Mouse (Mus musculus) small intestine, adult 2 months (tissue): Measurements from ENCODE around the gene Gm21954. TPM values are rescaled to one million over a fixed set of nuclear protein-coding genes. Genes with fewer than 3 reads are reported as not detected.

Source experiments
- H3K27ac ChIP-seq: fragments of 200-500 bp; 2 replicates; pipeline ENCODE4 v1.5.1; 2012; ENCODE audit warnings: low read depth, low read length, control low read depth, inconsistent platforms; ENCODE audit not compliant: insufficient read depth
- H3K27me3 ChIP-seq: fragments of 200-500 bp; 2 replicates; pipeline ENCODE4 v1.6.1; 2012; ENCODE audit warnings: mild to moderate bottlenecking, moderate library complexity, low read length, inconsistent platforms; ENCODE audit not compliant: control insufficient read depth, insufficient read depth
- H3K36me3 ChIP-seq: fragments of 200-500 bp; 2 replicates; pipeline ENCODE4 v1.6.1; 2012; ENCODE audit warnings: mild to moderate bottlenecking, low read length, control low read depth, inconsistent platforms; ENCODE audit not compliant: control insufficient read depth, insufficient read depth
- H3K4me1 ChIP-seq: fragments of 200-500 bp; 2 replicates; pipeline ENCODE4 v1.6.1; 2012; ENCODE audit warnings: low read length, inconsistent platforms, mixed read lengths; ENCODE audit not compliant: control insufficient read depth, insufficient read depth, insufficient read length
- H3K4me3 ChIP-seq: fragments of 200-500 bp; 2 replicates; pipeline ENCODE4 v1.5.1; 2012; ENCODE audit warnings: low read depth, mild to moderate bottlenecking, control low read depth, inconsistent platforms, low read length, moderate library complexity
- CTCF ChIP-seq: fragments of 200-500 bp; IDR thresholded peaks from 2 replicates; pipeline ENCODE4 v1.5.1; 2012; ENCODE audit warnings: low read depth, mild to moderate bottlenecking, control low read depth, inconsistent platforms, low read length, moderate library complexity, mixed read lengths; ENCODE audit not compliant: insufficient replicate concordance, insufficient read length; ENCODE audit errors: extremely low read depth
- POLR2A ChIP-seq: fragments of 200-500 bp; IDR thresholded peaks from 2 replicates; pipeline ENCODE4 v1.6.1; 2012; ENCODE audit warnings: low read depth, mild to moderate bottlenecking, control low read depth, inconsistent platforms, low read length, moderate library complexity
- WGBS: fragments of 180-500 bp; shearing (Covaris S2); methylation state at CpG from one replicate; pipeline ENCODE4 v1.1.7; 2018; 5-methylcytosine and 5-hydroxymethylcytosine counted together
- polyA plus RNA-seq: library from polyadenylated mRNA; depleted of rRNA; stranded (reverse); fragments of >200 nt; gene quantifications from 2 replicates; pipeline ENCODE4 v1.2.3, GENCODE M21; 2012

Gene Gm21954
- polyA plus RNA-seq, 1 experiment: not detected

DNA sequence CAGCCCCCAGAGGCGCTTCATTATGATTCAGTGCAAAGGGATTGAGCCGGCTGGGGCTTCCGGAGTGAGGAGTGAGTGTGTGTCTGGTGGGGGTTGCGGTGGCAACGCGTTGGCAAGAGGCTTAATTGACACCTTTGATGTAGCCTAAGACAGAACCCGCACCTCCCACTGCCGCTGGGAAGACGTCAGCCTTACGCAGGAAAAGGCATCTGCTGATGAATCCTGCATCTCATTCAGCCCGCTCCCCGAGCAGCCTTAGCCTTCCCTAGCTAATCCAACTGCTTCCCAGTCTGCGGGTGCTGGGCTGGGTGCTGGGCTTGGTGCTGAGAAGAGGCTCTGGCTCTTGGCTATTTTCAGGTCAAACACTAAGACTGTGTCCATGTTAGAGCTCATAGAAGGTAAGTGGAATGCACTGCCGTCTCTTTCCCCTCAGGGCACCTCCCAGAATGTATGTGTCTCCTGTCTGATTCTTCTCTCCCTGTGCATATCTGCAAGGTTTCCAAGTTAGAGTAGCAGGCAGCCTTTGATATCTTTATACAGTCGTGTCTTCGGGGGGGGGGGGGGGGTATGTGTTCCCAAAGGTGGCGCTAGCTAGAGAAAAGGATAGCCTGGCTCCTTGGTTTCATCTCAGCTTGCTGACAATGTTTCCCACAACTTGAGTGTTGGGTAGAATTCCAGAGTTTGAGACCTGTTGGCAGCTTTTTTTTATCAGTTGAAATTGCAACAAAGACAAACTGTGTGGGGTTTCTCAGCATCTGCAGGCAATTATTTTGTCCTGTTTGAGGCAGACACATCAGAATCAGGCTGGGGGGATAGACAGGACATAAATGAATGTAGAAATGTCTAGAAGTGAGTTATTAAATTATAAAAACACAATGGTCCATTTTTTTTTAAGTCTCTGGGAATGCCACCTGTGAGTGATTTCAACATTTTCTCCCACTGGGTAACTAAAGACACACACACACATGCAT, 10.0 kb downstream of the Gm21954 start:
- TF ChIP-seq POLR2A (no peak), CTCF (no peak)
- Histone ChIP-seq H3K4me1 (no peaks in the 10 kb centered on the region), H3K4me3 (no peak overlapping the region), H3K27me3 (no peaks in the 10 kb centered on the region), H3K36me3 (no peaks in the 10 kb centered on the region), H3K27ac (no peak overlapping the region)
- 8% methylated on average over 17 of the region's 17 CpGs for WGBS

DNA sequence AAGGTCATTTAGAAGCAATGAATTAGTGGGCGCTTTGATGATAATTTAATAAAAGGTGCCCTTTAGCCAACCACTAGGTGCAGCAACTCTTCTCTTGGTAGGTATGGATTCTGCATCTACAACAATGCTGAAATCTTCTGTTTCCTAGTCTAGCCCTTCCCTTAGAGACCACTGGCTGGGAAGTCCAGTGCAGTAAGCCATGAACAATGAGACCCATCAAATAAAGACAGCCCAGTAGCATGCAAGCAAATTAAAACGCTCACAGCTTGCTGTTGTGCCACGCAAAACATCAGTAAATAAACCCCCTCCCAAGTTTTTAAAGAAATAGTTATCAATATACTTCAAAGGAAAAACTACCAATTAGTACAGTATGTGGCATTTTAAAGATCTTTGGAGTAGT, 10.9 kb downstream of the Gm21954 start:
- WGBS: 67% methylated on average over 3 of the region's 3 CpGs
- Histone ChIP-seq H3K27ac (no peak overlapping the region), H3K27me3 (no peaks in the 10 kb centered on the region), H3K4me3 (no peak overlapping the region), H3K36me3 (no peaks in the 10 kb centered on the region), H3K4me1 (no peaks in the 10 kb centered on the region)
- TF ChIP-seq POLR2A: no peak
- TF ChIP-seq CTCF: no peak

DNA sequence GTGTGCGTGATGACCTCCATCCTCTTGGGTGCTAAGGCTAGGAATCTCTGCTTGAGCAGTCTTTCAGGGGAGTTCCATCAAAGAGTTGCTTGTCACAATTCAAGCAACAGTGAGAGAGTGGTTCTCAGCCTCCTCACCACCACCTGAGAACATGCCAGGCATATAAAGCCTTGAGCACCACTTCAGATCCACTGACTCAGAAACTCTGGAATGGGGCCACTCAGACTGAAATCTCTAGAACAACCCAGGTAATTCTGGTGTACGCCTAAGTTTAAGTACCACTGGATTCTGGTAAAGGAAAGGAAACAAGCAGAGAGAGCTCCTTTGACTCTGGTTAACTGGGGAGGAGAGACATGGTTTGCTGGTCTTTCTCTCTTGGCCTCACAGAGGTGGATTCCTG, 19.5 kb downstream of the Gm21954 start:
- H3K4me3 ChIP-seq: no peak overlapping the region
- TF ChIP-seq POLR2A (no peak), CTCF (no peak)
- no peaks in the 10 kb centered on the region for H3K27me3 ChIP-seq
- H3K36me3 ChIP-seq: no peaks in the 10 kb centered on the region
- H3K4me1 ChIP-seq: no peaks in the 10 kb centered on the region
- H3K27ac ChIP-seq: no peak overlapping the region
- WGBS: 88% methylated on average over 2 of the region's 2 CpGs

DNA sequence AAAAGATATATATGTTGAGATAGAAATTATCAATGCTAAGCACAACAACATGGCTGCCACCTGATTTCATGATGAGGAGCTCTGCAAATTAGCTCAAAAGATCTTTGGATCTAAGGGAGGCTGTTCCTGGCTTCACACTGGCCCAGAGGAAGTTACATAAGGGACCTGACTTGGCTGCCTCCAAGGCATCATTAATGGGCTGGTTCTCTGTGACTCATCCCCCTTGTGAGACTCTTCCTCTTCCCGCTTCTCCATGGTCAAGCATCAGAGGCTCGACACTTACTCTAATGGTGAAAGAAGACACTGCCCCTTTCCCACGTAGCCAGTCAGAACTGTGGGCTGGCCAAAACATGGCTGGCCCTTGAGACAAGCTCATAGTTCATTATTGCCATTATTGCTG, 20.1 kb downstream of the Gm21954 start:
- no peaks in the 10 kb centered on the region for H3K36me3 ChIP-seq
- no peaks in the 10 kb centered on the region for H3K4me1 ChIP-seq
- no peak overlapping the region for H3K4me3 ChIP-seq
- H3K27ac ChIP-seq: no peak overlapping the region
- no peaks in the 10 kb centered on the region for H3K27me3 ChIP-seq
- WGBS: 76% methylated on average over 3 of the region's 3 CpGs
- TF ChIP-seq CTCF (no peak), POLR2A (no peak)

DNA sequence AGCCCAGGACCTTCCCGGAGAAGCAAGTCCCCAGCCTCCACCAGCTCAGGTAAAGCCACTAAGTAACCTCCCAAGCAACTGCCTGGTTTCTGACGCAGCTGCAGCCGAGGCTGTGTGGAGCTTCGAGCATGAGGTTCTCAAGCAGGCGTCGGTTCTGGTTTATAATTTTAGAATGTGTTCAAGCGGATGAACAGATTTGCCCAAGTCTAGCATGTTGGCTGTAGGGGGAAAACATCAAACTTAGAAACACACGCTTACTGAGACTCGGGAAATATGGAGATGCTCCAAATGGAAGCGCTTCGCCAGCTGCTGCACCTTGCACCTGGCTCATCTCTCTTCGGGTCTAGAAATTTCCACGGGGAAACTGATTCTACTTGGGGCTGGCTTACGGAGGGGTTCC, 21.0 kb downstream of the Gm21954 start:
- Histone ChIP-seq H3K27me3 (no peaks in the 10 kb centered on the region), H3K27ac (no peak overlapping the region), H3K4me1 (no peaks in the 10 kb centered on the region), H3K36me3 (no peaks in the 10 kb centered on the region), H3K4me3 (no peak overlapping the region)
- 93% methylated on average over 14 of the region's 14 CpGs for WGBS
- no peak for TF ChIP-seq POLR2A
- TF ChIP-seq CTCF: no peak

DNA sequence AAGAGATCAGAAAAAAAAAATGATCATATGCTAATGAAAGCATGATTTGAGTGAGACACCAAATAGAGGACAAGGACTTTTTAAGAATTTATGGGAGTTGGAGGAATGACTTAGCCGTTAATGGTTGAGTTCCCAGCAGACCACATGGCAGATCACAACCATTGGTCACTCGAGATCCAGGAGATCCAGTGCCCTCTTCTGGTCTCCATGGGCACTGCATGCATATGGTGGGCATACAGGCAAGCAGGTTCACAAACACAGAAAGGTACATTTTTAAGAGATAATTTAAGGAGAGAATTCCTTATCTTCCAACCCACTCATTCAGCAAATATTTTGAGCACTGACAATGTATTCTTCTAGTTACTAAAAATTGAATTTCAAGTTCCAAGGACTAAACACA, 22.9 kb downstream of the Gm21954 start:
- H3K4me3 ChIP-seq: no peak overlapping the region
- no peak overlapping the region for H3K27ac ChIP-seq
- no peak for TF ChIP-seq CTCF
- TF ChIP-seq POLR2A: no peak
- H3K4me1 ChIP-seq: no peaks in the 10 kb centered on the region
- H3K36me3 ChIP-seq: no peaks in the 10 kb centered on the region
- whole genome bisulfite sequencing: 81% methylated on average over 2 of the region's 2 CpGs
- H3K27me3 ChIP-seq: no peaks in the 10 kb centered on the region
